Mouse (Mus musculus) kidney, postnatal 4 days (tissue): ENCODE results near the gene Ikzf1.

Experiments
- DNase-seq, 2 experiments: peaks; one replicate each; pipeline ENCODE4 v3.0.0; 2021; ENCODE audit warnings: mixed read lengths in 2 of 2

The Ikzf1 gene

DNA sequence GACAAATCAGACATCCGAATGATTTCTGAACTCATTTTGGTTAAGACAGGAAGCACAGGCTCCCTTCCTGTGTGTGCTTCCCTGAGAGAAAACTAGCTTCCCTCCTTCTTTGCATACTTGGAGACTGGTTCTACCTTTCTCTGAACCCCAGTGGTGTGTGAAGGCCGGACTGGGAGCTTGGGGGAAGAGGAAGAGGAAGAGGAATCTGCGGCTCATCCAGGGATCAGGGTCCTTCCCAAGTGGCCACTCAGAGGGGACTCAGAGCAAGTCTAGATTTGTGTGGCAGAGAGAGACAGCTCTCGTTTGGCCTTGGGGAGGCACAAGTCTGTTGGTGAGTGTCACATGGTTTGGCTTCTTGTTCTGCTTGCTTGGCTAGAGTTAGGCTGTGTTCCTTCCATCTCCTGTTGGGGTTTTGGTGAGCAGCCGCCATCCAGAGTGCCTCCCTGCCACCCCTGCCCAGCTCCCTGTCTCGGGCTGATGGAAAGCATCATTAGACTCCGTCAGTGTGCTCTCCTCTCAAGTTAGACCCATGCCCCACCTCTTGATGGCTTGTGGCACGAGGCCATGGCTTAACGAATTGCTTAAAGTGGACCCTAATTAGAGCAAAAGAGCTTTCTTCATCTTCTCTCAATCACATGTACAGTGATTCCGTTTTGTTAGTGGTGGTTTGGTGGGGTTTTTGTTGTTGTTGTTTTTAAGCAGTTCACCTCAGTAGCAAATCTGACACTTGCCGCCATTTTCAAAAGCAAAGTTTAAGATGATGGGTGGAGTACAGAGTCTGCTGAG lies 5.4 kb downstream of the Ikzf1 start:
- no peak for DNase-seq

DNA sequence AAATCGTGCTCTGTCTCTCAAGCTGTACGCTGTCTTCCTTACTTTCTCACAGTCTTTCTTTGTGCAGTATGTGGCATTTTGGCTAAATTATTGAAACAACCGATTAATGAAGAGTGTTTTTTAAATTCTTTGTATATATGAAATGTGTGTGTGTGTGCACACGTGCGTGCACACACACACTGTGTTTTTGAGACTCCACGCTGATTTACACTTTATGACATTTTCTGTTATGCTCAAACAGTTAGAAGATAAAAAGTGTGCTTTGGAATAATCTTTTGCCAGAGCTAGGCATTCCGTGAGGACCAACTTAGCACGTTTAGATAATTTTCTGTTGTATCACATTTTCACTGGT lies 6.0 kb downstream of the Ikzf1 start:
- no peak for DNase-seq

DNA sequence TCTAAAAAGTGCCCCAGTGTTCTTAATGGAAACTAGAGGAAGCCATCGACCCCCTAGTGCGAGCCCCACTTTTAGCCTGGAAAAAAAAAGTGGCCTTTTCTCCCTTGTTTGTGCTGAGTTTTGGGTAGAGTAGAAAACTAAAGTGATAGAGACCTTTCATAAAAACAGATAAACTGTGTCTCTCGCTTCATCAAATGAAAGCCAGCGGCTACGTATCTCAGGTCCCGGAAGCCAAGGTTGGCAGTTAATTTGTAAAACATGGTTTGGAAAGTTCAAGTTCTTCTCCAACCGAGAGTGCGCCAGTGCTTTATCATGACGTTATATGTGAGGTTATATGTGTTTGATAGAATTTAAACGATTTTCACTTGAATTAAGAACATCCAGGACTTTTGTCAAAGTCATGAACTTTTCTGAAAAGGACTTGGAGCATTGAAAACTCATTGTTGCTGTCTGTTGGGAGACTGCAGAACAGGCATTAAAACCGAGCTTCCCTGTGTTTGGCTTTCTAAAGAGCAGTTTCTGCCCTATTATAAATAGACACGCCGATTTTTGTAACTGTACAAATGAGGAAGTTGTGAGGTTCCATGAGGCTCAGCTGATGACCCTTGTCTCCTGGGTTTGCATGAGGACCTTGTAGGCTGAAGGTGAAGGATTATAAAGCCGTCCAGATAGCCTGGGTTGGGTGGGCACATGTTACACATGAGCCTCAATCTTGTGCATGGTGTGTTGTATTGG lies 6.7 kb downstream of the Ikzf1 start:
- DNase-seq = no peak

DNA sequence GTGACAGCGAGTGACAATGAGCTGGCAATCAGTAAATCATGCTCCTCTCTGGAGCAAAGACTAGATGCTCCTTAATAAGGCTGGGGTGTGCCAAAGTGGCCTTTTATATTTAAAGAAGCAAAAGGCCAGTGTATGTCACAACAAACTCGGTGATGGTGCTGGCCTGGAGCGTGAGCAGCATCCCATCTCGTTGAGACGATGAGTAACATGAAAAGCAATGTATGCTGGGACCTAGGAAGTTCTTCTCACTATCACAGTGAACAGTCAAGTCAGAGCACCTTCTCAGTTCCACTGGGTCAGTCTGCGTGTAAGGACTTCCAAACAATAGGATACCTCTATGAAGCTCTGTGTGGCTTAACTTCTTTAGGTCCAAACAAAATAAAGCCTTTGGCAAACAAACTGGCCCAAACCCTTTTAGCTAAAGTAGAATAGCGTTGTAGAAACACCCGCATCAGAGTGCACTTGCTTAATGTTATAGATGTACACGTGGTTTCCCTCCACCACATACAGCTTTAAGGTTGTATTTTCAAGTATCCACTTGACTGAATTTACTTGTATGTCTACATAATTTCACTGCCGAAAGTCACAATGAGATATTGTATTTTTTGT lies 7.9 kb downstream of the Ikzf1 start:
- no peak for DNase-seq

DNA sequence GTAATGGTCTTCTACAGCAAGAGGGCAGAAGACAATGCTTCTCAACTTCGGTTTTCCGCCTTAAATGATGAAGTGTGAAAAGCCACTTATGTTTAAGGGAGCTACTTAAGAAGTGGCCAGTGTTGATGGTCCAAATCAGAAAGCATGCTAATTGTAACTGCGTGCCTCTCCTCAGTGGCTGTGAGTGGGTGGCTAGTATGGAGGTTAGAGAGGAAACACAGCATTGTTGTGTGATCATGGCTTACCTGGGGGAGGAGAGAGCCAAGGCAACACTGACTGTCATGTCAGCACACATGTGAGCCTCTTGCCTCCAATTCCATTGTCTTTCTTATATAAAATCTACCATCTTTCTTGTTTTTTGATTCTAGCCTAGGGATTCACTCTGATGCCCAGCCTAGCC lies 8.6 kb downstream of the Ikzf1 start:
- no peak for DNase-seq

DNA sequence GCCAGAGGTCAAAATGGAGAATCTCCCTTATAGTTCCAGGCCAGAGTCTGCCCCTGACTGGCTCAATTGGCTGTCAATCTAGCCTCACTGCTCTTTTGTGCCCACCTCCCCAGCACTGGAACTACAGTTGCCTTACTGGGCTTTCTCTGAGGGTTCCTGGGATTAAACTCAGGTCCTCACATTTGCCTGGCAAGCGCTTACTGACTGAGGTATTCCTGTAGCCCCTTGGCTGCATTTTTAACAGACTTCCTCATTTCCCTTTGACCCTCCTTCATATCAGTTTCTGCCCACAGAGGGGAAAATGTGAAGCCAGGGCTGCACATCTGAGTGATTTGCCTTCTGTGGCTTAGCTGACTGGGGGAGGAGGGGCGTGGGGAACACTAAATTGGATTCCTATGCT lies 9.3 kb downstream of the Ikzf1 start:
- no peak for DNase-seq

DNA sequence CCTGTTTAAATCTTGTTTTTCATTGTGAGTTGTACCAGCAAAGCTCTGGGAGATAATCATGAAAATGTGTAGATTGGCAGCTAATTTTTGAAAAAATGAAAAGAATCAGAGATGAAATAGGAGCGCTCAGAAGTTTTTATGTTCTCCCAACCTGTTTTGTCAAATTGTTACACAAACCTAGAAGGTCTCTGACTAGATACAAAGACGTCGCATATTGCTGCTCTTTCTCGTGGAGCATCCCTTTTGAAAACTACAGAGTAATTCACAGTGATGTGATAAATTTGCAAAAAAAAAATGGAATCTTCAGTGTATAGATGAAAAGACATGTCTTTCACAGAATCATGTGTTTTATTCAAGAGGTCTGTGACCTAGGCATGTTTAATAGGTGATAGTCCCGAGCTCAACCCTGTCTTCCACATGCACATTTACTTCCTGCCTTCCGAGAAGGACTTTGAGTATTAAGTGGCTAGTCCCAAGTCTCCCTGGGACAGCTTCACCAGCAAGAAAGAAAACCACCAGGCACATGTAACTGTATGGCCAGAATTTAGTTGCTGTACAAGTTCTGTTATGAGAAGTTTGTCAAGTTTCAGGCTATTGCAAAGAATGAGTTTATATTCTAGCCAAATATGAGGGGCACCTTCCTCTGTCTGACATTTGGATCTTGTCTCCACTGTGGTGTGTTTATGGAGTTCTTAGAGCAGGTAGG lies 9.8 kb downstream of the Ikzf1 start:
- DNase-seq = no peak

DNA sequence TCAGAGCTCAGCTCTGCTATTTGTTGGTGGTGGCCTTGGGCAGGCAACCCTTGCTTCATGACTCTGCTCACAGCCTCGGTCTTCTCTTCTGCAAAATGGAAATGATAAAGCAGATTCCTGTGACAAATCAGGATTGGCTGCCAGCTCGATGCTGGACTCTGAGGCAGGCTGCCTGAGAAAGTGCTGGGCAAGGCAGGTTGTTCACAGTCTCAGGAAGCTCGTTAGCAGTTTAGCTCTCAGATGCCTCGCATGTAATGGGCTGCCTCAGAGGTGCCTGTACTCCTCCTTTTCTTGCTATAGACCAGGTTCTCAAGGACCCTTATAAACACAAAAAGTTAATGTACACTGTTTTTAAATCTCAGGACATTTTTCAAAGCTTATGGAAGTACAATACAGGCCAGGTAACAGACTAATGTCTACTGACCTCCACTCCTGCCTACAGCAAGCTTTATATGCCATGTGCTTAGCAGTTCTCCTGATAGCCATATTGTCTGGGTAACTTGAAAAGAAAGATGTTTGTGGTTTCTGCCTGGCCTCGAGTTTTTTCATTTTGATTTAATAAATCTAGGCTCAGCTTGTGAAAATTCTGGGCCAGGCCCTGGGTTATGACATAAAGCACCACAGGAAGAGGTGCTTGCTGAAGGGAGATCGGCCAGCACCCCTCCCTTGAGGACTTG lies 10.5 kb downstream of the Ikzf1 start:
- no peak for DNase-seq

DNA sequence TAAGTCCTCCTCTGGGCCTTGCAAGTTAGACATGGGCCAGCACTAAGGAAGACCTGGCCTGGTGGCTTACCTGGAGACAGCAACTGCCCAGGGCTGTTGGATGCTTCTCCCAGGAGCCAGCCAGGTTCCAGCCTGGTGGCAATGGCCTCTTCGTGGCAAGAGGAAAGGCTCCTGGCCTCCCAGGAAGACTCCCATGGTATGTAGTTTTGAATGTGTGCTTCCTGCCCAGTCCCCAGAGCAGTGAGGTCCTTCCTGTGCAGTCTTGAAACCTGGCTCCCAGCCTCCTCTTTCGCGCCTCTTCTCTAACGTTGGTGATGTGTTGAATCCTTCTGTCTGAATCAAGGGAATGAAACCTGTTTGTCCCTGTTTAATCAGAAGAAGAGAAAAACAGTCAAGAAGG lies 11.1 kb downstream of the Ikzf1 start:
- DNase-seq = no peak

DNA sequence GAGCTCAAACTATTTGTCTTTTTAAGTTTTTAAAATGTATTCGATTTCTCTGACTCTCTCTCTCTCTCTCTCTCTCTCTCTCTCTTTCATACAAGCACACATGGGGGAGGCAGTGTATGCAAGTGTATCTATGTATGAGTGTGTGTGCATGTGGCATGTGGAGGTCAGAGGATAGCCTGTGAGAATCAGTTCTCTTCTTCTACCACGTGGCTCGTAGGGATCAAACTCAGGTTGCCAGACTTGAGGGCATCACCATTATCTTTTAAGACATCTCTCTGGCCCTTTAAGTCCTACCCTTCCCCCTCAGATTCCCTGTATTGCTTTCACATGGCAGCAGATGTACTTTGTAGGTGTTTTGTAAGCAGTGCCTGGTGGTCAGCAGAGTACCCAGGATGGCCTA lies 12.0 kb downstream of the Ikzf1 start:
- DNase-seq = no peak

DNA sequence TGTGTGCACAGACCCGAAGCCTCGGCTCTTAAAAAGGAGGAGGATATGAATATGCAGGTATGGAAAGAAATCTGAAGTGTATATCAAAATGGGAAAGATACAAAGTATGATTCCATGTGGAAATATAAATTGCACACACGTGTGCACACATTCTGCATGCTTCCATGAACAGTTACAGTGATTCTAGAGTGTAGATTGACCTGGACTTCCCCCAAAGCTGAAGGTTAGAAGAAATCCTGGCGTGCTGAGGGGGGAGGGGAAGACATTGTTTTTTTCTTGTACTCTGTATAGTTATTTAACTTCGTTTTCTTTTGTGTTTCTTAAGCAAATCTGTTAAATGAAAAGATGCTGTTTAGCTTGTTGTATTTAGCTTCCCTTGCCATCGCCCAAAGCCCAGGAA lies 16.6 kb downstream of the Ikzf1 start:
- DNase-seq = no peak

DNA sequence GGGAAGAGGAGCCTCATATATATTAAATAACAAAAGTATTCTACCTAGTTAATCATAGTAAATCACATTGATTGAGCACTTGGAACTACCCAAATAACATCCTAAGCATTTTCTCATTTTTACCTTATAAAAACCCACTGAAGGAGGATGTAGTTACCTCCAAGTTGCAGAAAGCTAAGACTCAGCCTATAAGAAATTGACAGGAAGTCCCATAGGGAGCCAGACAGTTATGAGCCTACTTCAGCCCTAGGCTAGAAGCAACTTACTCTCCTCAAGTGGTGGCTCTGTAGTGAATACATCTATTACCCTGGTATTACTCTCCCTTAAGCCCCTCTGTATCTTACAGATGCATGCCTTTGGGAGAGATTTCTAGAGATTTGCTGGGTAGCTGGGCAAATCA lies 19.0 kb downstream of the Ikzf1 start:
- no peak for DNase-seq

DNA sequence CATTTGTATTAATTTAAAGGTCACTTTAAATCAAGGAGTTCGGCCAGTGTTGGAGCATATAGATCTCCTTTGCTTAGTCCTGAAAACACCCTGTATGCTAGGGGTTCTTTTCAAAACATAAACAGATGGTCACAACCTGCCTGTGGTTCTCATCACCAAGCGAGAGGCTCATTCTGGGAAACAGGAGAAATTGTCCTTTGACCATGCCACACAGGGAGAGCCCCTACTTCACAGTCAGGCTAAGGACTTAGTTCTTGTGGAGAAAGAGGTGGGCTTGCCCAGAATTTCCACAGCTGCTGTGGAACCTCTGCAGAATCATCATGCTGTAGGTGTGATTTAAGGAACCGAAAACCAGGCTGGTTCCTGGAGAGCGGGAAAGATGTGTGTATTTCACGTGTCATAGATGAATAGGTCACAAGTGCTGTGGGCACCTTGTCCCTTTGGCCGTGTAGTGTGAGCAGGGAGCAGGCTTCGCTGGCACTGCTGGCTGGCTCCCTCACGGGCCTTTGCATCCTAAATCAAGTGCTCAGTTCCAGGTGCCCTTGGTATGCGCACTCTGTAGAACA lies 23.4 kb downstream of the Ikzf1 start:
- DNase-seq = no peak

DNA sequence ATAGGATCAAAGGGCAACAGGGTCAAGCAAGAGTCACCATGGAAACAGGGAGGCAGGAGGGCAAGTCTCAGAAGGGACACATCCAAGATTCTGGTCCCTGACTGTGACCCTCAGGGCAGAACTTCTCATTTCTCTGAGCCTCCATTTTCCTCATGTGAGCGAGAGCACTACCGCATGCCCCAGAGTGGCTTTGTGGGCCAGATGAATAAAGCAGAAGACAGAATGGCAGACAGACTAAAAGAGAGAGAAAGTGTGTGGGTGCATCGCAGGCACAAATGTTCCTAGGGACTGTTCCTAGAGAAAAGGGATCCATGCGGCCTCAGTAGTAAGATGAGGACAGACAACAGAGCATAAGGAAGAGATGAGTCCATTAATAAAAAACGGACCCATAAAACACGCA lies 24.5 kb downstream of the Ikzf1 start:
- DNase-seq = no peak

DNA sequence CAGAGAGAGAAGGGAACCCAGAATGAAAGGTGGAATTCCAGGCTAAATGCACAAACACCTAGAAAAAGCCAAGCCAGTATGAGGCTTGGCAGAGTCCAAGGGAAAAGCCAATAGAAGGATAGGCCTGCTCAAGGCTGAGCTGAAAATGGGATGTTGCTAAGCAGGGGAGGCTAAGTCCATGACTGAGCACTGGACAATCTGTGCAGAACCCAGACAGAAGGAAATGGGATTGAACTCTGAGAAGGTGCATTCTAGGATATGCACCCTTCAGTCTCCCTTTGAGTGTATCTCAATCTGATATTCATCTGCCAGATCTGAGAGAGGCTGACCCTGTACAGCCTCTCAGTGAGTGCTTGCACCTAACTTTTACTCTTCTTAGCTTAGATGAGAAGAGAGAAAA lies 25.9 kb downstream of the Ikzf1 start:
- DNase-seq = no peak

DNA sequence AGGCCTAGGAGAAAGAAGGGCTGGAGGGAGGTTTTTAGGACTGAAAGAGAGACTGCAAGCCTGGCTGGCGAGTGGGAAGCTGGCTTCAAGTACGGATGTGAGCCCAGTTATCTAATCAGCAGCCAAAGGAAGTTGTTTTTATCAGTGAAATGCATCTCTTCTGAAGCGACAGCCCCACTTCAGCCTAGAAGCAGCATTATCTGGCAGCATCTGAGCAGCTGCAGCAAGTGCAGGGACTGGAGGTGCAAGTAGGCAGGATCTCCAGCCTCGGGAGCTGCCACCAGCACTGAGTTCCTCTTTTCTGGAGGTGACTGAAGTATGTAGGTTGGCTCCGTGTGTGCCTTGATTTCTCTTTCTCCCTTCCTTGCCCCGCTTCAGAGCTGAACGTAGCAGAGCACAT lies 26.9 kb downstream of the Ikzf1 start:
- no peak for DNase-seq

DNA sequence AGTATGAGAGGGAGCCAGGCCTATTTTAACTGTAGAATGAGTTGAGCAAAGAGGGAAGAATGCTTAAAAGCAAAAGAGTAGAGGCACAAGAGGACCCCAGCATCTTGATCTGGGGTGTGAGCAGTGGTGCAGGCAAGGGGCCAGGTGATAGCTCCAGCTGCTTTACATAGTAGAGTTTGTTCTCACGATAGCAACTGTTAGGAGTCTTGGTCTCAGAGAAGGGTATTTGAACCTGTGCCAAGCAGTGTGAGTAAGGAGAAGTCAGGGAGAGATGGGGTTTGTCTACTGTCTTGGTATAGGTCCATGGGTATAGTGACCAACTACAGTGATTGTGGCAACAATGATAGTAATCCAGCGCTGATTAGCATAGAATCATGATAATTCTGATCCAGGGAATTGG lies 29.9 kb downstream of the Ikzf1 start:
- DNase-seq = no peak

DNA sequence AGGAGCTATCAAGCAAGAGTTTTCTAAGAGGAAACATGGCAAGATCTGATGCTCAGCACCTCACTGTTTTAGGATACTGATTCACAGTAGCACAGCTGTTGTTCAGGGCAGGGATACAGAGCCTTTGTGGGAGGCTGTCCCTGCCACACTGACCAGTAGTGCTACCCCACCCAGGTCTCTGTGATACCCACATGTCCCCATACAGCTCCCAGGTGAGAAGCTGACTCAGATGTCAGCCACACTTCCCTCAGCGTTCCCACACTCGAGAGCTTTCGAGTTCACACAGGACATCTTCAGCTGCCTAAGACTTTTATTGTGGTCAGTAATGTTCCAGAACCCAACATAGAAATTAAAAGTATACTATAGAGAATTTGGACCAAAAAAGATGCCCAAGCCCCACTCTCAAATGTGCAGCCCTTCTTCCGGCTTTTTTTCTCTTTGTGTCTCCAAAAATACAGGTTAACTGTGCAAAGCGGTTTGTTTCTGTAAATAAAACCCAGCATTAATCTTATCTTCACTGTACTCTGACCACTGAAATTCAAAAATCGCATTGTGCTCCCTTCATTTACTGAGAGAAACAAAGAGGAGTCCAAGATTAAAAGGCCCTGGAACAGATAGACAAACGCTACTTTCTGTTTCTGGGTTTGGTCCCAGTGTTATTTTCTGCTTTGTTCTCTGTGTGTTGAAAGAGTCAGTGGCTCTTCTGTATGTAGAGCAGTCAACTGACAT lies 31.3 kb downstream of the Ikzf1 start:
- no peak for DNase-seq

DNA sequence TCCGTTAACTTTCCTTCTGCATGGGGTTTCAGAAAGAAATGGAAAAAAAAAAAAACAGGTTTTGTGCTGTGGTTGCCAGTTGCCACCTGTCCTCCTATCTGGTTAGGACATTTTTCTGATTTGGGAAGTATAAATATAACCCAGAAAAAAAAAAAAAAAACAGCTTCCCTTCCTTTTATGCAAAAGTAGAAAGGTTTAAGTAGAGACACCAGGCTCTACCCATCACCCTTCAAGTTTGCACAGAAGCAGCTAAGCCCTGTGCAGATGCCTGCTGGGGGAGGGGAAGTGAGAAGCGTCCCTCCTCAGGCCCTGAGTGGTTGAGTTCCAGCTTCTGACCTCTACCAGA lies 31.9 kb downstream of the Ikzf1 start:
- DNase-seq = no peak

DNA sequence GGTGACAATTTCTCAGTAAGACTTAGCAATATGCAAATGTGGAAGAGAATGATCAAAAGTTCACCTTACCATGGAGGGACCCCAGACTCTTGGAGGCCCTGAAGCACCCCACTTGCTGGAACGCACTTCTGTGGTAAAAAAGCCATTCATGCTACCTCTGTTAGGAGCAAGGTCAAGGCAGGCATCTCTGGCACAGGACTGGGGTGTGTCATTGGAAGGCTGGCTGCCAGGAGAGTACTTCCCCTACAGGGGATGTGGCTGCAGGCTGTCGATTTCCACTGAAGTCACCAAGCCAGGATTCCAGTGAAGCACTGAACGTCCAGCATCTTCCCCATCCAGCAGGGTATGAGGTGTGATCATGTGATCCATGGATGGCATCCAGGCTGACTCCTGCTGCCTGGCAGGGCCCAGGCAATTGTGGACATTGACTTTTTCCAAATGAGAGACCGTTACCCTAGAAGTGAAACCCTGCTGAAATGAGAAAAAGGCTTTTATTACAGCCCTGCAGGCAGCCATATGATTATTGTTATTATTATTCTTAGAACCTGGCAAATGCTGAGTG lies 32.9 kb downstream of the Ikzf1 start:
- DNase-seq = no peak

DNA sequence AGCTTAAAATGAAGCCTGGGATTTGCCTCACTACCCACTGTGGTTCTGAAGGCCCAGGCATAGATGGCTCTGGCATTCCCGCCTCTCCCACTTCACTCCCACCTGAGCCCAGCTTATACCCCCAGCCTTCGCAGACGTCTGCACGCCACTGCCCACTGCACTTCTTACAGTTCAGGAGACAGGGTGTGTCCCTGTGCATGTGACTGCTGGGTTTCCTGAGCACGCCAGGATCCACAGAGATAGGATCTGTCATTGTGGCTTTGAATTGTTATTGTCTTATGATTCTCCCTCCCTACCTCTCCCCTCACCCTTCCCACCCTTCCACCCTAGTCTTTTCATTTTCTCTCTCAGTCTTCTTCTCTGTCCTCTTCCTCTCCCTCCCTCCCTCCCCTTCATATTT lies 34.9 kb downstream of the Ikzf1 start:
- no peak for DNase-seq
